Mouse (Mus musculus): ENCODE measurements around the gene Rnf151. TPM values are rescaled to one million over a fixed set of nuclear protein-coding genes. Genes with fewer than 3 reads are reported as not detected.
A peak's percentile ranks its signal among the peaks of the same experiment; 100 is the strongest.
"Not testable (repeated sequence)": the region's sequence is repeated elsewhere in the genome, so short reads cannot be mapped to it uniquely, and the experiment has no call there.

Rnf151 gene
- total and polyA plus RNA-seq, 2 experiments from 2014 or later, result not detected

DNA sequence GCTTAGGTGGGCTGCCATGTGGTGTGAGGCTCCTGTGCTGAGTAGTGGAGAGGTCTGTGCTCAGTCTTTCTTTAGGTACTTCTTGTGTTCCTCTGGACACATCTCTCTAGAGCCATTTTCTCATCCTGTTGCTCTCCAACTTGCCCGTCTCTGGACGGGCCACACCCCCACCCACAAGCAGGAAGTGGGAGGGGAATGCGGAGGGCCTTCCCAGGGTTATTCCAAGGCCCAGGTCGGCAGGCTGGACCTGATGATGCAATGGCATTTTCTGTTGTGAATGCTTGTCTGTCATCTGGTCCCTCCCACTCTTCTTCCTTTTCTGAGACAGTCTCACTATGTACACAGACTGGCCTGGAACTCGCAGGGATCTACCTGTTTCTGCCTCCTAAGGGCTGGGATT lies 45.7 kb downstream of the Rnf151 start:
- H3K27me3 ChIP-seq (ENCODE audit: insufficient read depth, low read length), result no peaks in the 10 kb centered on the region
- no peak for ATAC-seq (ENCODE audit: low FRiP score)
- H3K27ac ChIP-seq (ENCODE audit: low read depth, low read length), result no peak overlapping the region
- peaks cover 6% of the 10 kb centered on the region; the same call in 1 of the 2 replicates for H3K36me3 ChIP-seq (ENCODE audit: insufficient read depth, low read length)
- no peak overlapping the region for H3K4me2 ChIP-seq (ENCODE audit: low read depth, low read length, poor library complexity, severe bottlenecking)
- H3K9me3 ChIP-seq (ENCODE audit: low read length), result no peaks in the 10 kb centered on the region
- DNase-seq (ENCODE audit: low spot score), result no peak
- H3K9ac ChIP-seq (replicated peaks; ENCODE audit: low read length, poor library complexity, severe bottlenecking), result 0 out of 2 replicates have a peak overlapping the region, but pooled peaks have one; percentile 36
- WGBS, result 35% methylated on average over 5 of the region's 5 CpGs
- TF ChIP-seq CTCF (IDR thresholded peaks at IDR 0.05), result no peak
- H3K4me1 ChIP-seq (ENCODE audit: insufficient read depth, low read length), result peaks cover 15% of the 10 kb centered on the region; the same call in 1 of the 2 replicates
- no peak overlapping the region for H3K4me3 ChIP-seq (ENCODE audit: low read depth, low read length)

GRCm38 (mm10) chr17:24671346-24671745 lies 46.5 kb downstream of the Rnf151 start:
- WGBS, result 71% methylated on average over 5 of the region's 5 CpGs
- ATAC-seq (ENCODE audit: low FRiP score), result no peak
- H3K9ac ChIP-seq (replicated peaks; ENCODE audit: low read length, poor library complexity, severe bottlenecking), result no peak overlapping the region; the same call in 1 of the 2 replicates

DNA sequence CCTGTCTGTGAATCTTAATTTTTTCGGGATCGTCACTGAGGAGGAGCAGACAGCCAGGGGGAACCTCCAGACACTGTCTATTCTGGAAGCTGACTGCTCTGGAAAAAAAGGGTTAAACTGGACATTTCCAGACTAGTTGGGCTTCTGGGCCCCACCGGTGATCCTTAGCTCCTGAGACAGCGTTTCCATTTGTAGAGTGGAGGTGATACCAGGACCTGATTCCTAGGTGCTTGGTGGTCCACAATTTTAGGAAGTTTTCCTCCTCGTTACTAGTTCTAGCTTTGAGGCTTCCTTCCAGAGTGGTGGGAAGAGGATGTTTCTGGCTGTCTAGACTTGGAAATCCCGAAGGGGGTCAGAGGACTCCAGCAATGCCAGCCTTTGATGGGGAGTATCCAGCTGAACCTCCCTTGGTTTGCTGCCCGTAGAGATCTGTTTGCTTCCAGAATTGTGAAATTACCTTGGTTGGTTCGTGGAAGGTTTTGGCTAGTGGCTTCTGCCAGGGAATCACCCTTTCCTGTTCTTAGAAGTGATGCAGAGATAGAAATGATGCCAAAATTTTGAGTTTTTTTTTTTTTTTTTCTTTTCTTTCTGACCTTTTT lies 47.5 kb downstream of the Rnf151 start:
- no peak for ATAC-seq (ENCODE audit: low FRiP score)
- WGBS, result 14% methylated on average over 8 of the region's 8 CpGs
- peak overlapping the region; percentile 86 for H3K4me3 ChIP-seq (ENCODE audit: low read depth, low read length)

More at GRCm38 (mm10) chr17:24671346-24671745, 46.5 kb downstream of the Rnf151 start:
- no peaks in the 10 kb centered on the region for H3K36me3 ChIP-seq (ENCODE audit: insufficient read depth, low read length)
- no peak overlapping the region for H3K4me3 ChIP-seq (ENCODE audit: low read depth, low read length)
- H3K27me3 ChIP-seq (ENCODE audit: insufficient read depth, low read length), result no peaks in the 10 kb centered on the region
- DNase-seq (ENCODE audit: low spot score), result no peak
- no peak overlapping the region for H3K27ac ChIP-seq (ENCODE audit: low read depth, low read length)
- H3K4me2 ChIP-seq (ENCODE audit: low read depth, low read length, poor library complexity, severe bottlenecking), result peak overlapping the region; percentile 69
- H3K9me3 ChIP-seq (ENCODE audit: low read length), result no peaks in the 10 kb centered on the region
- TF ChIP-seq CTCF (IDR thresholded peaks at IDR 0.05), result no peak
- H3K4me1 ChIP-seq (ENCODE audit: insufficient read depth, low read length), result peaks cover 15% of the 10 kb centered on the region; the same call in 1 of the 2 replicates

DNA sequence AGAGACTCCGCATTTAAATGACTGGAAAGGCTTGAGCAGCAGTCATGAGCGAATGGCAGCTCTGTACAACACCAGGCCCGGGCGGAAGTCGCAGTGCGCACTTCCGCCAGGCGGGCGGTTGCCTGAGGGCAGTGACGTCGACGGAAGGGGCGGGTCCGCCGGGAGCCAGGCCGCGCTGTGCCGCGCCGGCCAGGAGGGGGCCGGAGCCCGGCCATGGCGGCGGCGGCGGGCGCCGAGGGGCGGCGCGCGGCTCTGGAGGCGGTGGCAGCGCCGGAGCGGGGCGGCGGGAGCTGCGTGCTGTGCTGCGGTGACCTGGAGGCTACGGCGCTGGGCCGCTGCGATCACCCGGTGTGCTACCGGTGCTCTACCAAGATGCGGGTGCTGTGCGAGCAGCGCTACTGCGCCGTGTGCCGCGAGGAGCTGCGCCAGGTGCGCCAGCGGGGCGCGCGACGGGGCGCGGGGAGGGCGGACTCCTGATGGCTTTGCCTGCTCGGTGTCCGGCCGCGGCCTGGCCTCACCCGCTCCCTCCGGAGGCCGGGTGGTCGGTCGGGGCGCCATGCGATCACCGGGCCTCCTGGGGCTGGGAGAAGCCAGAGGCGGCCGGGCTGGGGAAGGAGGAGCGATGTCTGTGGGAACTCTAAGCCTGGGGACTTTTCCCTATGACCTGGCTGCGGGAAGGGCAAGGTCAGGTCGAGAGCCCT lies 48.2 kb downstream of the Rnf151 start, which contains the start of gene Zfp598:
Gene Zfp598, plus strand, starts transcription at position 143 of the 701 bp plus-strand sequence.
- TF ChIP-seq CTCF (IDR thresholded peaks at IDR 0.05), result peak; percentile 36; the same call in 1 of the 2 replicates
- ATAC-seq (ENCODE audit: low FRiP score) (peak; percentile 98), DNase-seq (ENCODE audit: low spot score) (peak; percentile 97)
- H3K27me3 ChIP-seq (ENCODE audit: insufficient read depth, low read length), result no peaks in the 10 kb centered on the region
- H3K9me3 ChIP-seq (ENCODE audit: low read length), result no peaks in the 10 kb centered on the region
- peak within 1 kb of the TSS; percentile 83 for H3K9ac ChIP-seq (replicated peaks; ENCODE audit: low read length, poor library complexity, severe bottlenecking)
- peak within 1 kb of the TSS; percentile 82 for H3K27ac ChIP-seq (ENCODE audit: low read depth, low read length)
- peak within 1 kb of the TSS; percentile 69 for H3K4me2 ChIP-seq (ENCODE audit: low read depth, low read length, poor library complexity, severe bottlenecking)
- WGBS, result under 1% methylated on average over 68 of the region's 80 CpGs
- H3K4me3 ChIP-seq (ENCODE audit: low read depth, low read length), result peak within 1 kb of the TSS; percentile 86
- H3K36me3 ChIP-seq (ENCODE audit: insufficient read depth, low read length), result no peaks in the 10 kb centered on the region
- H3K4me1 ChIP-seq (ENCODE audit: insufficient read depth, low read length), result peaks cover 15% of the 10 kb centered on the region; the same call in 1 of the 2 replicates

More for the DNA sequence above, 47.5 kb downstream of the Rnf151 start:
- Histone ChIP-seq H3K4me2 (ENCODE audit: low read depth, low read length, poor library complexity, severe bottlenecking) (peak overlapping the region; percentile 69), H3K4me1 (ENCODE audit: insufficient read depth, low read length) (peaks cover 15% of the 10 kb centered on the region; the same call in 1 of the 2 replicates), H3K27ac (ENCODE audit: low read depth, low read length) (peak overlapping the region; percentile 82), H3K9ac (replicated peaks; ENCODE audit: low read length, poor library complexity, severe bottlenecking) (peak overlapping the region; percentile 83), H3K27me3 (ENCODE audit: insufficient read depth, low read length) (no peaks in the 10 kb centered on the region), H3K36me3 (ENCODE audit: insufficient read depth, low read length) (no peaks in the 10 kb centered on the region), H3K9me3 (ENCODE audit: low read length) (no peaks in the 10 kb centered on the region)
- no peak for TF ChIP-seq CTCF (IDR thresholded peaks at IDR 0.05)
- DNase-seq (ENCODE audit: low spot score), result no peak

- Histone ChIP-seq H3K9ac (replicated peaks; ENCODE audit: low read length, poor library complexity, severe bottlenecking) (peak overlapping the region; percentile 83; the same call in 1 of the 2 replicates), H3K4me1 (ENCODE audit: insufficient read depth, low read length) (peaks cover 15% of the 10 kb centered on the region; the same call in 1 of the 2 replicates), H3K4me2 (ENCODE audit: low read depth, low read length, poor library complexity, severe bottlenecking) (peak overlapping the region; percentile 69), H3K4me3 (ENCODE audit: low read depth, low read length) (peak overlapping the region; percentile 86), H3K27ac (ENCODE audit: low read depth, low read length) (peak overlapping the region; percentile 82)
- peak; percentile 29 for ATAC-seq (ENCODE audit: low FRiP score)
- not testable (repeated sequence) for H3K27me3 ChIP-seq (ENCODE audit: insufficient read depth, low read length); DNase-seq (ENCODE audit: low spot score); H3K9me3 ChIP-seq (ENCODE audit: low read length); H3K36me3 ChIP-seq (ENCODE audit: insufficient read depth, low read length)
- 12% methylated on average over 15 of the region's 15 CpGs for WGBS
These were observed 48.7 kb downstream of the Rnf151 start for GRCm38 (mm10) chr17:24669214-24669544.

- H3K27me3 ChIP-seq (ENCODE audit: insufficient read depth, low read length), result no peaks in the 10 kb centered on the region
- peak; percentile 81 for TF ChIP-seq CTCF (IDR thresholded peaks at IDR 0.05)
- 29% methylated on average over 6 of the region's 6 CpGs for WGBS
- H3K9ac ChIP-seq (replicated peaks; ENCODE audit: low read length, poor library complexity, severe bottlenecking), result no peak overlapping the region
- no peak overlapping the region for H3K27ac ChIP-seq (ENCODE audit: low read depth, low read length)
- no peak overlapping the region for H3K4me2 ChIP-seq (ENCODE audit: low read depth, low read length, poor library complexity, severe bottlenecking)
- H3K9me3 ChIP-seq (ENCODE audit: low read length), result no peaks in the 10 kb centered on the region
- DNase-seq (ENCODE audit: low spot score) (peak; percentile 69), ATAC-seq (ENCODE audit: low FRiP score) (no peak)
- peaks cover 15% of the 10 kb centered on the region; the same call in 1 of the 2 replicates for H3K4me1 ChIP-seq (ENCODE audit: insufficient read depth, low read length)
- H3K36me3 ChIP-seq (ENCODE audit: insufficient read depth, low read length), result no peaks in the 10 kb centered on the region
- H3K4me3 ChIP-seq (ENCODE audit: low read depth, low read length), result no peak overlapping the region
These were observed 50.4 kb downstream of the Rnf151 start for GRCm38 (mm10) chr17:24667416-24667815.

- not testable (repeated sequence) for H3K4me3 ChIP-seq (ENCODE audit: low read depth, low read length); H3K9ac ChIP-seq (replicated peaks; ENCODE audit: low read length, poor library complexity, severe bottlenecking); H3K27ac ChIP-seq (ENCODE audit: low read depth, low read length); H3K9me3 ChIP-seq (ENCODE audit: low read length); DNase-seq (ENCODE audit: low spot score); H3K4me2 ChIP-seq (ENCODE audit: low read depth, low read length, poor library complexity, severe bottlenecking); H3K36me3 ChIP-seq (ENCODE audit: insufficient read depth, low read length); ATAC-seq (ENCODE audit: low FRiP score); H3K27me3 ChIP-seq (ENCODE audit: insufficient read depth, low read length)
- peaks cover 11% of the 10 kb centered on the region; the same call in 1 of the 2 replicates for H3K4me1 ChIP-seq (ENCODE audit: insufficient read depth, low read length)
- 74% methylated on average over 7 of the region's 7 CpGs for WGBS
These were observed 50.9 kb downstream of the Rnf151 start for GRCm38 (mm10) chr17:24667011-24667410.
